Mouse (Mus musculus): ENCODE results near the gene Timp3. TPM values are rescaled to one million over a fixed set of nuclear protein-coding genes. Genes with fewer than 3 reads are reported as not detected.
A peak's percentile ranks its signal among the peaks of the same experiment; 100 is the strongest.

The Timp3 gene
- polyA plus RNA-seq, 1 experiment from 2014 or later, result 32.3 TPM

DNA sequence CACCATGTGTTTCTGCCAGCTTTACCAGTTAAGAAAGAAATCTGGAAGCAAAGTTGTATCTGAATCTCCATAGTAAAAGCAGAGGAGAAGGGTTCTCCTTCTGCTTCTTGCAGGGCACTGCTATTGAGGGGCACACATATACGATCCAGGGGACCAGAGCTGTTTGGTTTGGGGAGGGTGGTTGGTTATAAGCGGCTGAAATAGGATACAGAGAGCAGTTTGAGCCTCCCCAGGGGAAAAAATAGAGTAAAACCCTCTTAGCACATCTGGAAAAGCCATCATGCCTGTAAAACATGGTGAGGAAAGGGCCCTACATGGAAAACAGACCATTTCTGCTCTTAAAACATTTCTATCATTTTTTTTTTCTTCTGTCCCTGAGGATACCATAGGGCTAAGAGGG is 21.7 kb upstream of the Timp3 start:
- 85% methylated on average over 2 of the region's 2 CpGs for WGBS
- Histone ChIP-seq H3K36me3 (no peaks in the 10 kb centered on the region), H3K27me3 (no peaks in the 10 kb centered on the region), H3K4me2 (no peak overlapping the region), H3K9me3 (no peaks in the 10 kb centered on the region), H3K4me3 (no peak overlapping the region), H3K4me1 (replicated peaks) (no peaks in the 10 kb centered on the region), H3K9ac (no peak overlapping the region), H3K27ac (no peak overlapping the region)
- no peak for ATAC-seq (ENCODE audit: low FRiP score)

DNA sequence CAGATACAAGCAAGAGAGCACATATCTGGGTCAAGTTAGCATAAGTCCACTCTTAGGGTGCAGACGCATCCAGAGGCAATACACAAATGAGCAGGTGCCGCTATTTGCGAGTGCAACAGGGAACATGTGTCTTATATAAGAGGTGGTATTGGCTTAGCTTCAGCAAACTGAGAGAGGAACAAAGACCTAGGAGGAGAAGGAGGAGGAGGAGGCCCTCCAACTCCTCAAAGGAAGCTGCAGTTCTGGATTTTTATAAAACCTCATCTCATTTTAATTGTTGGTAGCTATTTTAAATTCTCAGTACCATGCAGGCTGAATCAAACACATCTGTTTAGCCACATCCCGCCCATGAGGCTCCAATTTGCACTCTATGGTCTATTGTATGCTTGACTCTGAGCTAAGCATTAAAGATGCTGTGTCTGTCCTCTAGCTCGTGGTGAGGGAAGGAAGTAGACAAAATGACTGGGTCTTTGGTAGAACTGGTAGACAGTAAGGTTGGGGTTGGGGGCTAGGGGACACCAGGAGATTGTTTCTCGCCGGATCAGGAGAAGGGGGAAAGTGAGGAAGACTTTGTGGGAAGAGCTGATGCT is 20.5 kb upstream of the Timp3 start:
- Histone ChIP-seq H3K36me3 (no peaks in the 10 kb centered on the region), H3K4me1 (replicated peaks) (no peaks in the 10 kb centered on the region), H3K9me3 (no peaks in the 10 kb centered on the region), H3K9ac (no peak overlapping the region), H3K4me2 (no peak overlapping the region), H3K27me3 (no peaks in the 10 kb centered on the region), H3K4me3 (no peak overlapping the region), H3K27ac (no peak overlapping the region)
- no peak for ATAC-seq (ENCODE audit: low FRiP score)
- 89% methylated on average over 7 of the region's 7 CpGs for WGBS

- Histone ChIP-seq H3K36me3 (no peaks in the 10 kb centered on the region), H3K27ac (no peak overlapping the region), H3K4me2 (no peak overlapping the region), H3K4me1 (replicated peaks) (no peaks in the 10 kb centered on the region), H3K27me3 (no peaks in the 10 kb centered on the region), H3K4me3 (no peak overlapping the region), H3K9ac (no peak overlapping the region), H3K9me3 (no peaks in the 10 kb centered on the region)
- no peak for ATAC-seq (ENCODE audit: low FRiP score)
- WGBS, result 93% methylated on average over 8 of the region's 8 CpGs
Measured at GRCm38 (mm10) chr10:86281238-86281637, 18.9 kb upstream of the Timp3 start.

DNA sequence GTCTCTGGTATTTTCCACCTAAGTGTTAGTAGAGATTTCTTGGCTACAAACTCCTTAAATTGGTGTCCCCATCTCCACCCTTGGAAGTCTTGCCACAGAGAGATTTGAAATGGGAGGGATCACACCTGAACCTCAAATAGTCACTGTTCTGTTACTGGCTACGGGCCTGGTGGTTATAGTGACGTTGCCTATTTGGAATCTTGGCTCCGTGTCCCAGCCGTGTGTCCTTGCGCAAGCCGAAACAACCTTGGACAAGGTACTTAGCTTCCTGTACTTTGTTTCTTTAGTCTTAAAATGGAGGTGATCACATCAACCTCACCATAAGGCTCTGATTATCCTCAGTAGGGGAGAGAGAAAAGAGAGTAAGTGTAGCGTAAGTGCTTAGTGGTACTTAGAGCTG is 13.7 kb upstream of the Timp3 start:
- H3K4me3 ChIP-seq, result no peak overlapping the region
- H3K9ac ChIP-seq, result no peak overlapping the region
- ATAC-seq (ENCODE audit: low FRiP score), result no peak
- no peaks in the 10 kb centered on the region for H3K9me3 ChIP-seq
- no peaks in the 10 kb centered on the region for H3K27me3 ChIP-seq
- H3K27ac ChIP-seq, result no peak overlapping the region
- no peak overlapping the region for H3K4me2 ChIP-seq
- H3K4me1 ChIP-seq (replicated peaks), result no peaks in the 10 kb centered on the region
- WGBS, result 95% methylated on average over 7 of the region's 7 CpGs
- H3K36me3 ChIP-seq, result no peaks in the 10 kb centered on the region

DNA sequence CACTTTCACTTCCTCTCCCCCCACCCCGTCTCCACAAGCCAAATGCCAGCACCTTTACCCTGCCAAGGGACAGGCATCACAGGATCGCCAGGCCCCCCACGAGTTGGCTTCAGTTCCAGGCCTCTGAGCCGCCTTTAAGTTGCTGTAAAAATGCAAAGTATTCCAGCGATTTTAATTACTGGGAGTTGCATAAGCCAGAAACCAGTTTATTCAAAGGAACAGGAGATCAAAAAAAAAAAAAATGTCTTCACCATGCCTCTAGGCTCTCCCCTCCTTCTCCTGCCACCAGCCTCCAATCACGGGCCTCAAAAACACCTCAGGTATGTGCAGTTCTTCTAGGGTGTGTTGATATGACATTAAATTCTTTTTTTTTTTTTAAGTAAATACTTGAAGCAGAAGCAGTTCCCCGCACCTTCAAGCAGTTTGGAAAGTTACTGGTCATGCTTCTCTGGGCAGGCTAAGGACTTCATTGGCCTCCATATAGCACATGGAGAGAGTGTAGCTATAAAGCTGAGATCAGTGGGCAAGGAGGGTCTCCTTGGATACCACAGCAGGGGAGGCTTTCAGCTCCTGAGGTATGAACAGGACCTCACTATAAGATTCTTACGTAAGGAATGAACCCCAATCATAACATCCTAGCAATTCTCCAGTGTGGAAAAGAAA is 9.9 kb upstream of the Timp3 start:
- Histone ChIP-seq H3K4me2 (no peak overlapping the region), H3K9me3 (no peaks in the 10 kb centered on the region), H3K4me1 (replicated peaks) (peaks cover 7% of the 10 kb centered on the region), H3K27me3 (no peaks in the 10 kb centered on the region), H3K4me3 (no peak overlapping the region), H3K9ac (no peak overlapping the region), H3K27ac (no peak overlapping the region), H3K36me3 (no peaks in the 10 kb centered on the region)
- no peak for ATAC-seq (ENCODE audit: low FRiP score)
- 84% methylated on average over 8 of the region's 8 CpGs for WGBS

- Histone ChIP-seq H3K4me3 (no peak overlapping the region), H3K27ac (no peak overlapping the region), H3K9ac (no peak overlapping the region), H3K4me2 (no peak overlapping the region), H3K4me1 (replicated peaks) (peaks cover 18% of the 10 kb centered on the region), H3K36me3 (no peaks in the 10 kb centered on the region), H3K9me3 (no peaks in the 10 kb centered on the region), H3K27me3 (peaks cover 15% of the 10 kb centered on the region; the same call in 1 of the 2 replicates)
- ATAC-seq (ENCODE audit: low FRiP score), result no peak
- 86% methylated on average over 1 of the region's 1 CpGs for WGBS
Measured at GRCm38 (mm10) chr10:86293880-86294279, 6.3 kb upstream of the Timp3 start.

GRCm38 (mm10) chr10:86294599-86295365 is 5.4 kb upstream of the Timp3 start:
- no peak for ATAC-seq (ENCODE audit: low FRiP score)
- Histone ChIP-seq H3K4me2 (no peak overlapping the region), H3K4me1 (replicated peaks) (peaks cover 19% of the 10 kb centered on the region), H3K36me3 (no peaks in the 10 kb centered on the region), H3K4me3 (no peak overlapping the region), H3K9ac (peak overlapping the region; percentile 46; the same call in 1 of the 2 replicates), H3K27me3 (peaks cover 23% of the 10 kb centered on the region; the same call in 1 of the 2 replicates), H3K9me3 (no peaks in the 10 kb centered on the region), H3K27ac (no peak overlapping the region)
- WGBS, result 69% methylated on average over 10 of the region's 10 CpGs

GRCm38 (mm10) chr10:86295454-86296098 is 4.6 kb upstream of the Timp3 start:
- peaks cover 26% of the 10 kb centered on the region for H3K27me3 ChIP-seq
- H3K9me3 ChIP-seq, result no peaks in the 10 kb centered on the region
- H3K4me2 ChIP-seq, result peak overlapping the region; percentile 47
- H3K36me3 ChIP-seq, result no peaks in the 10 kb centered on the region
- no peak overlapping the region for H3K27ac ChIP-seq
- H3K4me3 ChIP-seq, result peak overlapping the region; percentile 12
- no peak for ATAC-seq (ENCODE audit: low FRiP score)
- WGBS, result 33% methylated on average over 13 of the region's 13 CpGs
- peaks cover 27% of the 10 kb centered on the region for H3K4me1 ChIP-seq (replicated peaks)
- H3K9ac ChIP-seq, result peak overlapping the region; percentile 59; the same call in 1 of the 2 replicates

- H3K4me2 ChIP-seq, result peak overlapping the region; percentile 47
- 6% methylated on average over 14 of the region's 14 CpGs for WGBS
- H3K4me3 ChIP-seq, result peak overlapping the region; percentile 12
- H3K27me3 ChIP-seq, result peaks cover 31% of the 10 kb centered on the region
- peaks cover 32% of the 10 kb centered on the region for H3K4me1 ChIP-seq (replicated peaks)
- no peaks in the 10 kb centered on the region for H3K9me3 ChIP-seq
- H3K9ac ChIP-seq, result peak overlapping the region; percentile 59; the same call in 1 of the 2 replicates
- H3K36me3 ChIP-seq, result no peaks in the 10 kb centered on the region
- peak; percentile 60 for ATAC-seq (ENCODE audit: low FRiP score)
- no peak overlapping the region for H3K27ac ChIP-seq
Measured at GRCm38 (mm10) chr10:86296111-86296510, 4.1 kb upstream of the Timp3 start.

- no peaks in the 10 kb centered on the region for H3K36me3 ChIP-seq
- peaks cover 43% of the 10 kb centered on the region for H3K4me1 ChIP-seq (replicated peaks)
- H3K27me3 ChIP-seq, result peaks cover 43% of the 10 kb centered on the region
- H3K4me2 ChIP-seq, result no peak overlapping the region
- WGBS, result 94% methylated on average over 2 of the region's 2 CpGs
- H3K27ac ChIP-seq, result no peak overlapping the region
- ATAC-seq (ENCODE audit: low FRiP score), result no peak
- no peak overlapping the region for H3K4me3 ChIP-seq
- H3K9me3 ChIP-seq, result no peaks in the 10 kb centered on the region
- no peak overlapping the region for H3K9ac ChIP-seq
Measured at GRCm38 (mm10) chr10:86297307-86297706, 2.9 kb upstream of the Timp3 start.

DNA sequence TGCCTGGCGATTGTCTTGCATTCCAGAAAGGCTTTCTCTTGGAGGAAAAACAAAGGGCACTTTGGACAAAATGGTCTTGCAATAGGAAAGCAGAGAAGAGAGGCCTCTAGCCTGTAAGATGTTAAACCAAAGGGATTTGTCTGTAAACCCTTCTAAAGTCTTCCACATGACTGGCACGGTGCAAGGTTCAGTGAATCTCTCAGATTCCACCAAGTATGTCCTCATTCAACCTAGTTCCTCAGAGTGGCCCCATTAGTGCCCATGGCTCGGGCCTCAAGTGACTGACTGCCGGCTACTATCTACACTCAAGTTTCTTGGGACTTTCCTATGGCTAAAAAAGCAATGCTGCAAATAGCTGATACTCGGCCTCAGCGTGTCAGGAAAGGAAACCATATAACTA is 1.8 kb upstream of the Timp3 start:
- Histone ChIP-seq H3K4me2 (no peak overlapping the region), H3K4me1 (replicated peaks) (peaks cover 52% of the 10 kb centered on the region), H3K36me3 (no peaks in the 10 kb centered on the region), H3K27ac (no peak overlapping the region), H3K4me3 (no peak overlapping the region), H3K9ac (no peak overlapping the region), H3K27me3 (peaks cover 44% of the 10 kb centered on the region), H3K9me3 (no peaks in the 10 kb centered on the region)
- 68% methylated on average over 6 of the region's 6 CpGs for WGBS
- ATAC-seq (ENCODE audit: low FRiP score), result no peak

- Histone ChIP-seq H3K27me3 (peaks cover 44% of the 10 kb centered on the region), H3K36me3 (no peaks in the 10 kb centered on the region), H3K27ac (no peak overlapping the region), H3K9me3 (no peaks in the 10 kb centered on the region), H3K4me3 (peak overlapping the region; percentile 57), H3K4me2 (peak overlapping the region; percentile 94), H3K9ac (peak overlapping the region; percentile 82), H3K4me1 (replicated peaks) (peaks cover 62% of the 10 kb centered on the region)
- WGBS, result 32% methylated on average over 6 of the region's 6 CpGs
- no peak for ATAC-seq (ENCODE audit: low FRiP score)
Measured at GRCm38 (mm10) chr10:86299795-86300194, 377 bp upstream of the Timp3 start.

All from hindbrain, embryonic 13.5 days (tissue).